Mouse (Mus musculus) liver, postnatal 0 days (tissue): ENCODE results near the gene Adarb2. TPM values are rescaled to one million over a fixed set of nuclear protein-coding genes. Genes with fewer than 3 reads are reported as not detected.

ENCODE experiments used
- ATAC-seq: fragments of 200-750 bp; cut with Nextera tagmentation; 2 replicates; pipeline ENCODE4 v1.8.0; 2017; ENCODE audit warnings: mild to moderate bottlenecking, moderate library complexity
- DNase-seq: peaks from one replicate; pipeline ENCODE4 v3.0.0-alpha.2; 2016
- H3K27ac ChIP-seq: fragments of 300-500 bp; sonication (generic); 2 replicates; pipeline ENCODE4 v1.5.1; 2014; ENCODE audit warnings: antibody characterized with exemption, moderate library complexity, mild to moderate bottlenecking, low read depth
- H3K27me3 ChIP-seq: fragments of 300-500 bp; sonication (generic); 2 replicates; pipeline ENCODE4 v1.6.1; 2014; ENCODE audit warnings: low read length, control low read depth, mixed read lengths; ENCODE audit not compliant: insufficient read depth
- H3K36me3 ChIP-seq: fragments of 300-500 bp; sonication (generic); replicated peaks from 2 replicates; pipeline ENCODE4 v1.6.1; 2014; ENCODE audit warnings: mild to moderate bottlenecking, control low read depth, low read length, moderate library complexity, mixed read lengths; ENCODE audit not compliant: insufficient read depth
- H3K4me1 ChIP-seq: fragments of 300-500 bp; sonication (generic); 2 replicates; pipeline ENCODE4 v1.6.1; 2014; ENCODE audit warnings: antibody characterized with exemption, mild to moderate bottlenecking, control low read depth; ENCODE audit not compliant: insufficient read depth
- H3K4me2 ChIP-seq: fragments of 300-500 bp; sonication (generic); 2 replicates; pipeline ENCODE4 v1.6.1; 2014; ENCODE audit warnings: low read depth, mild to moderate bottlenecking, low read length, moderate library complexity, mixed read lengths
- H3K4me3 ChIP-seq: fragments of 300-500 bp; sonication (generic); 2 replicates; pipeline ENCODE4 v1.5.1; 2014; ENCODE audit warnings: low read depth, low read length
- H3K9ac ChIP-seq: fragments of 300-500 bp; sonication (generic); replicated peaks from 2 replicates; pipeline ENCODE4 v1.6.1; 2014; ENCODE audit warnings: mild to moderate bottlenecking, moderate library complexity
- H3K9me3 ChIP-seq: fragments of 300-500 bp; sonication (generic); 2 replicates; pipeline ENCODE4 v1.6.1; 2016; ENCODE audit warnings: mild to moderate bottlenecking, control low read depth, low read length, mixed read lengths
- CTCF ChIP-seq: sonication (generic); IDR thresholded peaks from 2 replicates; pipeline ENCODE4 v1.5.1; 2016; ENCODE audit warnings: antibody characterized with exemption, low read depth
- EP300 ChIP-seq: IDR thresholded peaks from 2 replicates; pipeline ENCODE4 v1.6.1; 2016; ENCODE audit warnings: antibody characterized with exemption, low read depth, mild to moderate bottlenecking
- WGBS: fragments of 180-500 bp; shearing (Covaris S2); extraction: QIAGEN DNeasy Blood & Tissue Kit; methylation state at CpG from one replicate; pipeline ENCODE4 v1.1.7; 2014; ENCODE audit not compliant: insufficient replicate concordance; 5-methylcytosine and 5-hydroxymethylcytosine counted together
- polyA plus RNA-seq: library from polyadenylated mRNA; unstranded; fragments of >200 nt; fragmentation: Nextera tagmentation; extraction: Ambion mirVana; gene quantifications from 2 replicates; pipeline ENCODE4 v1.2.1, GENCODE M21; 2015

The Adarb2 gene
- polyA plus RNA-seq, 1 experiment from 2014 or later = 0.02 TPM

GRCm38 (mm10) chr13:8633385-8634337 lies 431.0 kb downstream of the Adarb2 start:
- WGBS = 74% methylated on average over 5 of the region's 5 CpGs
- no peaks in the 10 kb centered on the region for H3K9me3 ChIP-seq
- ATAC-seq = no peak
- no peaks in the 10 kb centered on the region for H3K4me1 ChIP-seq
- DNase-seq = no peak
- no peak overlapping the region for H3K4me3 ChIP-seq
- no peaks in the 10 kb centered on the region for H3K36me3 ChIP-seq
- H3K9ac ChIP-seq = no peak overlapping the region
- H3K27me3 ChIP-seq = no peaks in the 10 kb centered on the region
- no peak overlapping the region for H3K4me2 ChIP-seq
- TF ChIP-seq EP300 (no peak), CTCF (no peak)
- H3K27ac ChIP-seq = no peak overlapping the region

- WGBS = 43% methylated on average over 2 of the region's 2 CpGs
- TF ChIP-seq CTCF = no peak
- TF ChIP-seq EP300 = no peak
These were observed 439.4 kb downstream of the Adarb2 start for GRCm38 (mm10) chr13:8642084-8642483.

GRCm38 (mm10) chr13:8643920-8644319 lies 441.3 kb downstream of the Adarb2 start:
- Histone ChIP-seq H3K4me3 (no peak overlapping the region), H3K4me2 (no peak overlapping the region), H3K27me3 (no peaks in the 10 kb centered on the region), H3K4me1 (no peaks in the 10 kb centered on the region), H3K27ac (peak overlapping the region; percentile 39; the same call in 1 of the 2 replicates), H3K9ac (no peak overlapping the region), H3K9me3 (no peaks in the 10 kb centered on the region), H3K36me3 (no peaks in the 10 kb centered on the region)
- 38% methylated on average over 3 of the region's 3 CpGs for WGBS
- ATAC-seq (peak; percentile 53), DNase-seq (no peak)
- TF ChIP-seq EP300 = 0 out of 2 replicates have a peak, but pooled peaks have one; percentile 33
- no peak for TF ChIP-seq CTCF

More at GRCm38 (mm10) chr13:8642084-8642483, 439.4 kb downstream of the Adarb2 start:
- Histone ChIP-seq H3K36me3 (no peaks in the 10 kb centered on the region), H3K27me3 (no peaks in the 10 kb centered on the region), H3K4me3 (no peak overlapping the region), H3K4me1 (no peaks in the 10 kb centered on the region), H3K9me3 (no peaks in the 10 kb centered on the region), H3K27ac (no peak overlapping the region), H3K9ac (no peak overlapping the region), H3K4me2 (no peak overlapping the region)
- ATAC-seq = no peak
- DNase-seq = no peak

GRCm38 (mm10) chr13:8644805-8645679 lies 442.4 kb downstream of the Adarb2 start:
- H3K4me1 ChIP-seq = no peaks in the 10 kb centered on the region
- H3K27ac ChIP-seq = peak overlapping the region; percentile 39; the same call in 1 of the 2 replicates
- H3K9ac ChIP-seq = no peak overlapping the region
- DNase-seq = no peak
- ATAC-seq = peak; percentile 72
- H3K4me2 ChIP-seq = no peak overlapping the region
- H3K36me3 ChIP-seq = no peaks in the 10 kb centered on the region
- no peaks in the 10 kb centered on the region for H3K9me3 ChIP-seq
- no peaks in the 10 kb centered on the region for H3K27me3 ChIP-seq
- WGBS = 51% methylated on average over 9 of the region's 9 CpGs
- no peak; the same call in 1 of the 2 replicates for TF ChIP-seq EP300
- TF ChIP-seq CTCF = no peak
- no peak overlapping the region for H3K4me3 ChIP-seq

GRCm38 (mm10) chr13:8649261-8649660 lies 446.6 kb downstream of the Adarb2 start:
- Histone ChIP-seq H3K27me3 (no peaks in the 10 kb centered on the region), H3K9me3 (no peaks in the 10 kb centered on the region), H3K4me1 (no peaks in the 10 kb centered on the region), H3K4me2 (no peak overlapping the region), H3K4me3 (no peak overlapping the region), H3K27ac (no peak overlapping the region), H3K9ac (no peak overlapping the region), H3K36me3 (no peaks in the 10 kb centered on the region)
- DNase-seq (no peak), ATAC-seq (no peak)
- WGBS = 69% methylated on average over 2 of the region's 2 CpGs
- TF ChIP-seq EP300 (no peak), CTCF (no peak)
